Mouse (Mus musculus) midbrain, embryonic 10.5 days (tissue): ENCODE measurements around the gene Hoxc5. TPM values are rescaled to one million over a fixed set of nuclear protein-coding genes. Genes with fewer than 3 reads are reported as not detected.
A peak's percentile ranks its signal among the peaks of the same experiment; 100 is the strongest.

ENCODE experiments used
- DNase-seq: peaks from one replicate; pipeline ENCODE4 v3.0.0-alpha.2; 2017; ENCODE audit warnings: low spot score
- H3K27ac ChIP-seq: fragments of 300-500 bp; sonication (generic); replicated peaks from 2 replicates; pipeline ENCODE4 v1.5.1; 2016; ENCODE audit warnings: mild to moderate bottlenecking
- H3K27me3 ChIP-seq: fragments of 300-500 bp; sonication (generic); 2 replicates; pipeline ENCODE4 v1.6.1; 2016; ENCODE audit warnings: low read depth, mild to moderate bottlenecking; ENCODE audit not compliant: poor library complexity, severe bottlenecking
- H3K36me3 ChIP-seq: fragments of 300-500 bp; sonication (generic); 2 replicates; pipeline ENCODE4 v1.6.1; 2016; ENCODE audit warnings: mild to moderate bottlenecking, moderate library complexity
- H3K4me1 ChIP-seq: fragments of 300-500 bp; sonication (generic); 2 replicates; pipeline ENCODE4 v1.6.1; 2016
- H3K4me3 ChIP-seq: fragments of 300-500 bp; sonication (generic); 2 replicates; pipeline ENCODE4 v1.5.1; 2016; ENCODE audit warnings: mild to moderate bottlenecking, moderate library complexity
- H3K9me3 ChIP-seq: fragments of 300-500 bp; sonication (generic); replicated peaks from 2 replicates; pipeline ENCODE4 v1.6.1; 2016; ENCODE audit warnings: mild to moderate bottlenecking
- WGBS: fragments of 180-500 bp; shearing (Covaris S2); methylation state at CpG from one replicate; pipeline ENCODE4 v1.1.7; 2016; 5-methylcytosine and 5-hydroxymethylcytosine counted together
- polyA plus RNA-seq: library from polyadenylated mRNA; unstranded; fragments of >200 nt; fragmentation: Nextera tagmentation; extraction: Ambion mirVana; gene quantifications from 2 replicates; pipeline ENCODE4 v1.2.1, GENCODE M21; 2016

Gene Hoxc5
- polyA plus RNA-seq, 1 experiment from 2014 or later, result 0.06 TPM

DNA sequence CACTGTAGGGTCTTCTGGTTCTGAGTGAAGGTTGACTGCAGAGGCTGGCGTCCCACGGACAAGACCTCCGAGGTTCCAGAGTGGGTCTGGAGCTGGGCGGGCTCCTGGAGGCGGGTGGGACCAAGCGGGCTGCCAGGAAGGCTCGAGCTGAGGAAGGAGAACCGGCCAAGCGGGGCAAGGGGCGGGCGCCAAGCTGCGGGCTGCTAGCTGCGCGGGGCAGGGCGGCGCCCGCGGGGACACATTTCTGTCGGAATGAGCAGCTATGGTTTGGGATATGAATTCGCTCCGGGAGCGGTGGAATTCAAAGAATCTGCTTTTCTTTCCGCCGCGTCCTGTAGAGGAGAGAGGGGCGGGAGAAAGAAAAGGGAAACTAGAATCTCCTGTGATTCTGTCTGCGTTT, 32.3 kb upstream of the Hoxc5 start:
- Histone ChIP-seq H3K27ac (no peak overlapping the region), H3K4me1 (0 out of 2 replicates have a peak, but pooled peaks cover 2% of the 10 kb centered on the region), H3K27me3 (peaks cover 100% of the 10 kb centered on the region), H3K36me3 (no peaks in the 10 kb centered on the region), H3K9me3 (no peaks in the 10 kb centered on the region), H3K4me3 (no peak overlapping the region)
- DNase-seq, result no peak
- under 1% methylated on average over 27 of the region's 27 CpGs for WGBS

GRCm38 (mm10) chr15:102936279-102936972, 30.8 kb upstream of the Hoxc5 start, which contains the start of gene Hoxc12:
TSS of gene Hoxc12 (plus strand) at chr15:102936757.
- no peaks in the 10 kb centered on the region for H3K36me3 ChIP-seq
- 1% methylated on average over 31 of the region's 31 CpGs for WGBS
- H3K9me3 ChIP-seq, result no peaks in the 10 kb centered on the region
- no peak within 1 kb of the TSS for H3K27ac ChIP-seq
- no peak for DNase-seq
- H3K4me1 ChIP-seq, result 0 out of 2 replicates have a peak, but pooled peaks cover 2% of the 10 kb centered on the region
- peaks cover 100% of the 10 kb centered on the region for H3K27me3 ChIP-seq
- no peak within 1 kb of the TSS for H3K4me3 ChIP-seq

DNA sequence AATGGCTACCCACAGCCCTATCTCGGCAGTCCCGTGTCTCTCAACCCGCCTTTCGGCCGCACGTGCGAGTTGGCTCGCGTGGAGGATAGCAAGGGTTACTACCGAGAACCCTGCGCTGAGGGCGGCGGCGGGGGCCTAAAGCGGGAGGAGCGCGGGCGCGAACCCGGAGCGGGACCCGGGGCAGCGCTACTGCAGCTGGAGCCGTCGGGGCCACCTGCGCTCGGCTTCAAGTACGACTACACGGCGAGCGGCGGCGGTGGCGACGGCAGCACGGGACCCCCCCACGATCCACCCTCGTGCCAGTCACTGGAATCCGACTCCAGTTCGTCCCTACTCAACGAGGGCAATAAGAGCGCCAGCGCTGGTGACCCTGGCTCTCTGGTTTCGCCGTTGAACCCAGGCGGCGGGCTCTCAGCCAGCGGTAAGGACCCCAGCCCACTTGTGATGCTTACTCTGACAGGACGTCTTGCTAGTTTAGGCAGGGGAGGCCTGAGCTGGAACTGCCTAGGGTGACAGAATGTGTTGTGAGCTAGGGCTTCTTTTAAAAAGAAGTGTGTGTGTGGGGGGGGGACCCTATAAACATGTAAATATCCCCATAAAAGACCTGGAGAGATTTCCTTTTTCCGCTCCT, 30.1 kb upstream of the Hoxc5 start:
- H3K4me1 ChIP-seq, result 0 out of 2 replicates have a peak, but pooled peaks cover 2% of the 10 kb centered on the region
- WGBS, result under 1% methylated on average over 50 of the region's 50 CpGs
- H3K36me3 ChIP-seq, result no peaks in the 10 kb centered on the region
- DNase-seq, result no peak
- no peaks in the 10 kb centered on the region for H3K9me3 ChIP-seq
- no peak overlapping the region for H3K4me3 ChIP-seq
- peaks cover 100% of the 10 kb centered on the region for H3K27me3 ChIP-seq
- H3K27ac ChIP-seq, result no peak overlapping the region

DNA sequence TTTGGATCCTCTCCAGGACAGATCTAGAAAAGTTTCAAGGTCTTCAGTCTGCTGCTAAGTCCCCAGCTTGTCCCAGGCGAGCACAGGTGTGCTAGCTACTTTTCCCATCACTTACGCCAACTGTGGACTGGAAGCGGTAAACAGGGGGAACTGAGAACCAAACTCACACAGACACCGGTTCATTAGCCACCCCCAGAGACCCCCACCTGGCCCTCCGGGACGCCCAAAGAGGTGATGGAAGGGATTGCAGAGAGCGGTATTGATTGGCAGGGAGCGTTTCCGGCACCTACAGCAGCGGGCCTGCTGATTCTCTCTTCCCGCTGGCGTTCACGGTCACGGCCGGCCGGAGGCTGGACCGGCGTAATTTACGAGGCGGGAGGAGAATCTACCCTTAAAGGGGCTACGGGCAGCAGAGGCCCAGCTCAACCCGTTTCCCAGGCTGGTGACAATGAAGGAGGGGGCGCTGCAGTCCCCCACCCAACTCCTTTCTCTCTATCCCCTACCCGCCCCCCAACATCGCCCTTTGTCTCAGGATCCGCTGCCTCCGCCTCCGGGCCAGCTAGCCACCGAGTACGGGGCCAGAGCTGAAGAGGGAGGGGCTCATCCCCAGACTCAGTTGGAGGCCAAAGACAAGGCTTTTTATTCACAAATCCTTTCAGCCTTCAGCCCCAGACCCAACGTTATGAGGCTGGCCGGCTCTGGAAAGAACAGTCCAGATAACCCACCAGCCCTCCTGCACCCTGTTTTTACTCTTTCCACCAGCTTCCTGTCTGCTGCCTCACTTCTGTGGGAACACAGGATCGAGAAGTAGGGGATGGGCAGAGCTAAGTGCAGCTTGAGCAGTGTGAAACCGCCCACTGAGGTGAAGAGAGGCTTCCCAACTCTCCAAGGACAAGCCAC, 27.7 kb upstream of the Hoxc5 start:
- WGBS, result 1% methylated on average over 34 of the region's 34 CpGs
- Histone ChIP-seq H3K4me3 (no peak overlapping the region), H3K27me3 (peaks cover 100% of the 10 kb centered on the region), H3K4me1 (peaks cover 12% of the 10 kb centered on the region), H3K9me3 (no peaks in the 10 kb centered on the region), H3K27ac (no peak overlapping the region), H3K36me3 (no peaks in the 10 kb centered on the region)
- no peak for DNase-seq

DNA sequence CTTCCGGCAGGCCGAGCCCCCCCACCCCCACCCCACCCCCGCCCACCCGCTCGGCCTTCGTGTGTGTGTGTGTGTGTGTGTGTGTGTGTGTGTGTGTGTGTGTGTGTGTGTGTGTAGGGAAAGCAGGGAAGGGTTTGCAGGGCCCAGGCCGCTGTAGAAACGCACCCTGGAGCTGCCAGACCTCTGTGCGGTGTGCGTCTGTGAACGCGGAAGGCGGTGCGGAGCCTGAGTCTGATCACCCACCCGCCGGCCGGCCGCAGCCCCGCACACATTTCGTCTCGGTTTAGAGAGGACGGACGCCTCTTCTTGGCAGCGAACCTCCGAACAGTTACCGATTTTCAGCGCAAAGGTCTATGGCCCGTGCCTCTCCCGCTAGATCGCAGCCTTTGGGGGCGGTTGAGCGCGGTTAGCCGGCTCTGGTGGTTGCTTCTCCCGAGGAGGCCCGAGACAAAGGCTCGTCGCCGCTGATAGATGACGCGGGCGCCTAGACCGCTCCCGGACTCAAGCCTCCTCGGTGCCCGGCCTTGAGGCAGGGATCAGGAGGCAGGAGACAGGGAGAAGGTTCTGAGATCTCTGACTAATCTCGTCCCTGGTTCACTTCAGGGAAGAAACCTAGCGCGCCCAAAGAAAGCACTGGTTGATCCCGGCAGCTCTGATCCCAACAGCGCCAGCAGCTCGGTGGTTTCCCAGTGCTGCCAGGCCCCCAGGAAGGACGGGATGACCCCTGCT, 24.3 kb upstream of the Hoxc5 start:
- no peak overlapping the region for H3K27ac ChIP-seq
- WGBS, result under 1% methylated on average over 51 of the region's 53 CpGs
- H3K9me3 ChIP-seq, result no peaks in the 10 kb centered on the region
- H3K36me3 ChIP-seq, result no peaks in the 10 kb centered on the region
- H3K27me3 ChIP-seq, result peaks cover 100% of the 10 kb centered on the region
- peak; percentile 68 for DNase-seq
- H3K4me1 ChIP-seq, result peaks cover 12% of the 10 kb centered on the region
- H3K4me3 ChIP-seq, result peak overlapping the region; percentile 38

DNA sequence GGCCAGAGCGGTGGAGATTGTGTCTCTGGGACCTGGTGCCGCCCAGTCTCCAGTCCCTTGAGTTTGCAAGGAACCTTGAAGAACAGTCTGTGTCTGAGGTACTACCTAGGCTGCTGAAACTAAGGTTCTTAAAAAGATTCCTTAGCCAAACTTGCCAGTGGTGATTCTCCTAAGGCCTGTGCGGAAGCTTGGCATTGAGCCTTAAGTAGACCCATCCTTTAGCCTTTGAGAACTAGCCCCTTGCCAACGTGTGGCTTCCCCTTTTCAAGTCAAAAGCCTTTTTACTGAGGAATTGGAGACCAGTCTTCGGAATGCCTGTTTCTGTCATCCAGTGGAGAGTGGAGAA, 23.8 kb upstream of the Hoxc5 start:
- Histone ChIP-seq H3K9me3 (no peaks in the 10 kb centered on the region), H3K27ac (no peak overlapping the region), H3K4me1 (peaks cover 12% of the 10 kb centered on the region), H3K27me3 (peaks cover 100% of the 10 kb centered on the region), H3K36me3 (no peaks in the 10 kb centered on the region), H3K4me3 (no peak overlapping the region)
- no peak for DNase-seq
- WGBS, result 2% methylated on average over 5 of the region's 5 CpGs

DNA sequence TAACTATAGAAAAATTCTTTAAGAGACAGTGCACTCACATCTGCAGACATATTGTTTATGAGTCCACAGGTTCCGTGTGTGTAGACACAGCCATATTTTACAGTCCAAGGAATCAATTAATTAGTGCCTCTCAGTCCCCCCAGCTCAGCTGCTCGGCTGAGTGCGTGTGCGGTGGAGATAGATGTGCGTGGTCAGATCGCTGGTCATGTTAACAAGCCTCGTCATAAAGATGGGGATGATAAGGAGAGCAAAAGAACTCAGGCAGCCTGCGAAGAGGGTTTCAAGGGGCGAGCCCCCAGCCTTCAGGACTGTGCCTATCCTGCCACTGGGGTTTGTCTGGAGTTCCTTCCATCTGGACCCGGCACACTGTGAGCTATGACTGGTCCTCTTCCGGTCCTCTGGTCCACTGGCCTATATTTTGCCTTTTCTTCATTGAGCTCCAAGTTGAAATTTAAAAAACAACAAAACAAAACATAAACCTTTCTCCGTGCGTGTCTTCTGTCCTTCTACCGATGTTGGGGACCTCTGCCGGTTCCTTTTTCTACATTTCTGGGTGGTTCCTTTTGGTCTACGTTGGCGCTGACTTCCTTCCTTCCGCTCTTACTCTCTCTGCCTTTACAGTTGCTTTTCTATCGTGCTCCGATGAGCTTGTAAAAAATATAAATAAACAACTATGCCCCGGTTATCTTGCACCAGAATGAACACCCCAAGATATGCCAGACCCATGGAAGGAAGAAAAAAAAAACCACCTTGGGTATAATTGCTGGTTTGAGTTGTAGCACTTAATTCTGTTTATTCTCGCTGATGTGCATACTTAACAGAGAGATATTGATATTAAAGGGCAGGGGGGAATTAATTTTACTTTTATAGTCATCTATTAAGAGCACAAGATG, 21.8 kb upstream of the Hoxc5 start:
- Histone ChIP-seq H3K27me3 (peaks cover 100% of the 10 kb centered on the region), H3K27ac (no peak overlapping the region), H3K4me3 (no peak overlapping the region), H3K4me1 (peaks cover 10% of the 10 kb centered on the region), H3K9me3 (no peaks in the 10 kb centered on the region), H3K36me3 (no peaks in the 10 kb centered on the region)
- WGBS, result 10% methylated on average over 22 of the region's 22 CpGs
- no peak for DNase-seq

- no peak for DNase-seq
- Histone ChIP-seq H3K4me1 (peaks cover 10% of the 10 kb centered on the region), H3K27me3 (peaks cover 100% of the 10 kb centered on the region), H3K4me3 (no peak overlapping the region), H3K9me3 (no peaks in the 10 kb centered on the region), H3K27ac (no peak overlapping the region), H3K36me3 (no peaks in the 10 kb centered on the region)
- WGBS, result 1% methylated on average over 9 of the region's 9 CpGs
Measured at GRCm38 (mm10) chr15:102947276-102947675, 20.0 kb upstream of the Hoxc5 start.

- Histone ChIP-seq H3K36me3 (no peaks in the 10 kb centered on the region), H3K4me1 (no peaks in the 10 kb centered on the region), H3K27ac (no peak overlapping the region), H3K27me3 (peaks cover 100% of the 10 kb centered on the region), H3K9me3 (no peaks in the 10 kb centered on the region), H3K4me3 (no peak overlapping the region)
- WGBS, result 9% methylated on average over 2 of the region's 2 CpGs
- DNase-seq, result no peak
Measured at GRCm38 (mm10) chr15:102948842-102949241, 18.4 kb upstream of the Hoxc5 start.

DNA sequence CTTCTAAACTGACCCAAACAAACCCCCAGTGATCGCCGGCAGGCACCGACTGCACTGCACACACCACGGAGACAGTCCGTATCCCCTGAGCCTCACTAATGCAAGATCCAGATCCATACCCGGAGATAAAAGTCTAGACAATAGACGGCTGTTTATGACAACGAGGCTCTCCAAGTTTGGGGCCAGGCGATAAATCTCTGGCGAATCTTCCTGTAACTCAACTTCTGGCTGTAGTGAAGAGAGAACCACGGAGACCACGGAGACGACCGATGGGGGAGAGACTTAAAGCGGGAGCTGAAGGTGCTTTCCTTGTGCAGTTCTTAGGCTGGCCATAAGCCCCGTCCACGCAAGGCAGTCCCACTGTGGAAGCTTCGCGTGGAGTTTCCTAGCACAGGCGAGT, 17.5 kb upstream of the Hoxc5 start:
- Histone ChIP-seq H3K36me3 (no peaks in the 10 kb centered on the region), H3K9me3 (no peaks in the 10 kb centered on the region), H3K4me1 (no peaks in the 10 kb centered on the region), H3K27ac (no peak overlapping the region), H3K27me3 (peaks cover 100% of the 10 kb centered on the region), H3K4me3 (no peak overlapping the region)
- WGBS, result 2% methylated on average over 20 of the region's 20 CpGs
- no peak for DNase-seq

GRCm38 (mm10) chr15:102950877-102951276, 16.4 kb upstream of the Hoxc5 start:
- WGBS, result 11% methylated on average over 2 of the region's 2 CpGs
- DNase-seq, result no peak
- no peaks in the 10 kb centered on the region for H3K9me3 ChIP-seq
- H3K4me1 ChIP-seq, result 0 out of 2 replicates have a peak, but pooled peaks cover under 1% of the 10 kb centered on the region
- peaks cover 100% of the 10 kb centered on the region for H3K27me3 ChIP-seq
- no peak overlapping the region for H3K27ac ChIP-seq
- no peak overlapping the region for H3K4me3 ChIP-seq
- no peaks in the 10 kb centered on the region for H3K36me3 ChIP-seq
